26 mouse cellular contexts compared by ENCODE assay signal in the genomic region with DNA sequence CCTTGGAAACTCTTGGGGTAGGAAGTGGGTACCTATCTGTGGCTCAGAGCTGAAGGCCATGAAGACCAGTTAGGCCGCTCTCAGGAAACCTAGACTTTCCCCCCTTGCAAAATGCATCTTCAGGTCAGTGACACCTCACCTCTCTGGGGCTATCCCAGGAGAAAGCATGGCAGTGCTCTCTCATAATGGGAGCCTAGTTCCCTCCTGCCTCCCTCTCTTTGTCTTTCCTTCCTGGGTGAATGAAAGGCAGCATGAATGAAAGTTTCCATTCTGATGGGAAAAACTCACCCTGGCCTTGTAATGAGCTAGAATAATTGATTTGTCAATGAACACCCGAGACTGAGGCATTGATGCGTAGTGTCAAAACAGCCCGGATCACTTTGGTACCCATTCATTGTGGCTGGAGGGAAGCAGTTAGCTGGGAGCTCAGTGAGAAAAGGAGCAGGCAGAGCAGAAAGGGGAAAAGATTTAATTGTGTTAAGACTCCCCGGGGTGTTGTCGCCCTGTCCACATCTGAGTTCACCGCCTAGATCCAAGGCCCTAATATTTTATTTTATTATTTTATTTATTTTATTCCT. TPM values are rescaled to one million over a fixed set of nuclear protein-coding genes. Genes with fewer than 3 reads are reported as not detected.
DNase-seq lines count a peak whose midpoint lies in the region; ATAC-seq and TF ChIP-seq lines count a peak whose summit lies in the region.
"Had no signal": no experiment of that assay in that cellular context is flagged by ENCODE, and none has a peak within 500 bp of the region (broad histone marks: within the 10 kb centered on the region; RNA-seq: fewer than 3 reads in every experiment).

No protein-coding gene starts in this region.

- H3K4me3 ChIP-seq in hindbrain, embryonic 10.5 days = no peak overlapping the region
- no peak overlapping the region for H3K4me3 ChIP-seq in hindbrain, postnatal 0 days (ENCODE audit: low read length)
- no peak overlapping the region for H3K4me3 ChIP-seq in forebrain, embryonic 11.5 days (ENCODE audit: low read depth, low read length)
- H3K4me3 ChIP-seq in hindbrain, embryonic 13.5 days = no peak overlapping the region
- H3K4me3 ChIP-seq: embryonic facial prominence, embryonic 12.5 days; erythroblast, embryonic 14.5 days; heart, adult 2 months; heart, embryonic 15.5 days; hindbrain, embryonic 15.5 days; limb, embryonic 15.5 days; liver, embryonic 15.5 days; neural tube, embryonic 12.5 days; stomach, embryonic 15.5 days had no signal

- WGBS in hindbrain, embryonic 10.5 days = 32% methylated on average over 7 of the region's 7 CpGs
- WGBS in hindbrain, postnatal 0 days = 30% methylated on average over 7 of the region's 7 CpGs
- 22% methylated on average over 7 of the region's 7 CpGs for WGBS in forebrain, embryonic 11.5 days
- 24% methylated on average over 7 of the region's 7 CpGs for WGBS in hindbrain, embryonic 13.5 days

- H3K9me3 ChIP-seq in hindbrain, embryonic 10.5 days = no peaks in the 10 kb centered on the region
- H3K9me3 ChIP-seq in hindbrain, postnatal 0 days (ENCODE audit: low read length) = no peaks in the 10 kb centered on the region
- no peaks in the 10 kb centered on the region for H3K9me3 ChIP-seq in forebrain, embryonic 11.5 days (ENCODE audit: control insufficient read depth, low read length)
- H3K9me3 ChIP-seq in hindbrain, embryonic 13.5 days = no peaks in the 10 kb centered on the region; the same call in 1 of the 2 replicates
- H3K9me3 ChIP-seq: embryonic facial prominence, embryonic 12.5 days; heart, embryonic 15.5 days; hindbrain, embryonic 15.5 days; limb, embryonic 15.5 days; liver, embryonic 15.5 days; neural tube, embryonic 12.5 days; stomach, embryonic 15.5 days had no signal

- H3K9ac ChIP-seq in hindbrain, postnatal 0 days (replicated peaks; ENCODE audit: low read length) = no peak overlapping the region
- H3K9ac ChIP-seq in forebrain, embryonic 11.5 days (ENCODE audit: low read length) = no peak overlapping the region
- H3K9ac ChIP-seq in hindbrain, embryonic 13.5 days = no peak overlapping the region
- H3K9ac ChIP-seq: embryonic facial prominence, embryonic 12.5 days; heart, embryonic 15.5 days; hindbrain, embryonic 15.5 days; limb, embryonic 15.5 days; liver, embryonic 15.5 days; neural tube, embryonic 12.5 days; stomach, embryonic 15.5 days had no signal

- no peaks in the 10 kb centered on the region for H3K36me3 ChIP-seq in hindbrain, embryonic 10.5 days
- no peaks in the 10 kb centered on the region for H3K36me3 ChIP-seq in hindbrain, postnatal 0 days (ENCODE audit: insufficient read depth, low read length)
- no peaks in the 10 kb centered on the region for H3K36me3 ChIP-seq in forebrain, embryonic 11.5 days (ENCODE audit: control insufficient read depth, insufficient read depth, low read length)
- no peaks in the 10 kb centered on the region for H3K36me3 ChIP-seq in hindbrain, embryonic 13.5 days
- H3K36me3 ChIP-seq: embryonic facial prominence, embryonic 12.5 days; heart, embryonic 15.5 days; hindbrain, embryonic 15.5 days; limb, embryonic 15.5 days; liver, embryonic 15.5 days; neural tube, embryonic 12.5 days; stomach, embryonic 15.5 days had no signal

- H3K4me1 ChIP-seq in hindbrain, embryonic 10.5 days (replicated peaks) = peaks cover 24% of the 10 kb centered on the region
- H3K4me1 ChIP-seq in hindbrain, postnatal 0 days (ENCODE audit: insufficient read depth, low read length) = no peaks in the 10 kb centered on the region
- peaks cover 14% of the 10 kb centered on the region for H3K4me1 ChIP-seq in forebrain, embryonic 11.5 days (replicated peaks; ENCODE audit: control insufficient read depth, insufficient read depth, low read length)
- peaks cover 22% of the 10 kb centered on the region; the same call in 1 of the 2 replicates for H3K4me1 ChIP-seq in hindbrain, embryonic 13.5 days (replicated peaks)
- H3K4me1 ChIP-seq: hindbrain, embryonic 15.5 days; limb, embryonic 15.5 days; liver, embryonic 15.5 days; stomach, embryonic 15.5 days had no signal

- H3K4me2 ChIP-seq in hindbrain, postnatal 0 days (ENCODE audit: low read depth, low read length) = no peak overlapping the region
- no peak overlapping the region for H3K4me2 ChIP-seq in forebrain, embryonic 11.5 days (ENCODE audit: low read depth, low read length, severe bottlenecking)
- H3K4me2 ChIP-seq in hindbrain, embryonic 13.5 days = no peak overlapping the region
- H3K4me2 ChIP-seq: embryonic facial prominence, embryonic 12.5 days; heart, embryonic 15.5 days; hindbrain, embryonic 15.5 days; limb, embryonic 15.5 days; liver, embryonic 15.5 days; neural tube, embryonic 12.5 days; stomach, embryonic 15.5 days had no signal

- TF ChIP-seq POLR2A in brain, embryonic 14.5 days (IDR thresholded peaks at IDR 0.05; ENCODE audit: borderline replicate concordance, extremely low read depth, insufficient read depth, insufficient read length, poor library complexity, severe bottlenecking) = no peak

- H3K27ac ChIP-seq in hindbrain, embryonic 10.5 days = peak overlapping the region; percentile 46; the same call in 1 of the 2 replicates
- no peak overlapping the region for H3K27ac ChIP-seq in hindbrain, postnatal 0 days
- peak overlapping the region; percentile 75 for H3K27ac ChIP-seq in forebrain, embryonic 11.5 days (ENCODE audit: low read depth, low read length)
- H3K27ac ChIP-seq in hindbrain, embryonic 13.5 days = 0 out of 2 replicates have a peak overlapping the region, but pooled peaks have one; percentile 26
- H3K27ac ChIP-seq: embryonic facial prominence, embryonic 12.5 days; heart, adult 2 months; heart, embryonic 15.5 days; hindbrain, embryonic 15.5 days; kidney, postnatal 0 days; limb, embryonic 15.5 days; liver, embryonic 15.5 days; macrophage; neural tube, embryonic 12.5 days; stomach, embryonic 15.5 days had no signal

- H3K27me3 ChIP-seq in hindbrain, embryonic 10.5 days (ENCODE audit: insufficient read depth, poor library complexity, severe bottlenecking) = 0 out of 2 replicates have a peak, but pooled peaks cover 7% of the 10 kb centered on the region
- H3K27me3 ChIP-seq in hindbrain, postnatal 0 days (ENCODE audit: insufficient read depth, low read length) = no peaks in the 10 kb centered on the region
- H3K27me3 ChIP-seq in forebrain, embryonic 11.5 days (ENCODE audit: control insufficient read depth, insufficient read depth, low read length) = no peaks in the 10 kb centered on the region
- H3K27me3 ChIP-seq in hindbrain, embryonic 13.5 days = no peaks in the 10 kb centered on the region
- H3K27me3 ChIP-seq: CH12.LX; embryonic facial prominence, embryonic 12.5 days; heart, embryonic 15.5 days; hindbrain, embryonic 15.5 days; limb, embryonic 15.5 days; neural tube, embryonic 12.5 days; stomach, embryonic 15.5 days had no signal

- TF ChIP-seq CTCF in hindbrain, postnatal 0 days (IDR thresholded peaks at IDR 0.05; ENCODE audit: low read depth) = no peak
- TF ChIP-seq CTCF in brain, embryonic 14.5 days (IDR thresholded peaks at IDR 0.05; ENCODE audit: borderline replicate concordance, extremely low read depth, insufficient read depth, insufficient read length) = no peak

- peak; percentile 11 for DNase-seq in hindbrain, embryonic 10.5 days (ENCODE audit: low spot score)
- DNase-seq in hindbrain, postnatal 0 days (ENCODE audit: low spot score) = no peak
- peak; percentile 92 for DNase-seq in brain, embryonic 14.5 days (ENCODE audit: low read depth)
- peak; percentile 61 for DNase-seq in forebrain, embryonic 11.5 days (ENCODE audit: low spot score)
- DNase-seq in heart, postnatal 4 days = no peak
- DNase-seq: adrenal gland, postnatal 25 days; cerebellum, adult 11-12 months; cerebellum, postnatal 14 days; gastrocnemius, postnatal 14 days; heart, adult 2 months; kidney, adult 18-20 months; thymus, adult 18-20 months had no signal

- no peak for ATAC-seq in hindbrain, postnatal 0 days
- peak; percentile 83 for ATAC-seq in forebrain, embryonic 11.5 days (replicated peaks; ENCODE audit: low FRiP score)
- ATAC-seq in hindbrain, embryonic 13.5 days (ENCODE audit: low FRiP score) = no peak
- ATAC-seq in inflammation-experienced regulatory T-cells, adult 6 months = no peak

RNA-seq across cellular contexts. Expression of gene Nog, which starts 42.7 kb away (rescaled TPM):
- 2.2 and 4.3 TPM in 2 replicates for polyA plus RNA-seq in hindbrain, embryonic 10.5 days (2016; fragmentation: Nextera tagmentation; extraction: Ambion mirVana)
- total RNA-seq in hindbrain, postnatal 0 days (2014; rRNA removed) = 18.0 and 20.5 TPM in 2 replicates
- polyA plus RNA-seq in hindbrain, postnatal 0 days (2015; fragmentation: Nextera tagmentation; extraction: Ambion mirVana) = 5.2 and 5.7 TPM in 2 replicates
- polyA plus RNA-seq in brain, embryonic 14.5 days (2012; rRNA removed) = 8.8 and 10.5 TPM in 2 replicates
- polyA plus RNA-seq in forebrain, embryonic 11.5 days (2014; fragmentation: Nextera tagmentation; extraction: Ambion mirVana) = 8.0 and 10.4 TPM in 2 replicates
- 2.0 and 2.7 TPM in 2 replicates for polyA plus RNA-seq in hindbrain, embryonic 13.5 days (2015; fragmentation: Nextera tagmentation; extraction: Ambion mirVana)
- not detected for polyA plus RNA-seq in inflammation-experienced regulatory T-cells, adult 6 months (2017; shearing (Covaris generic))
- total RNA-seq in heart, postnatal 4 days (2021) = under 1 TPM; 0.48 to 0.50 TPM
- total RNA-seq: adrenal gland, postnatal 25 days; CH12.LX; MEL had no signal
- polyA plus RNA-seq: erythroblast, embryonic 14.5 days; liver, embryonic 15.5 days; macrophage had no signal

Comparison
In these comparisons a context has a peak if more than half of its experiments do, and no peak if none do; other contexts are left out.
1. DNase-seq: peak in hindbrain, embryonic 10.5 days (single experiment), brain, embryonic 14.5 days (single experiment) and forebrain, embryonic 11.5 days (single experiment); none in hindbrain, postnatal 0 days (single experiment) and heart, postnatal 4 days (single experiment).